Mouse (Mus musculus) layer of hippocampus, adult 9-10 months (tissue): ENCODE measurements around the gene Kcng4.

Experiments
- DNase-seq: peaks from one replicate; pipeline ENCODE4 v3.0.0; 2022; ENCODE audit warnings: low spot score

Kcng4 gene

GRCm38 (mm10) chr8:119641058-119641457 is 5.6 kb upstream of the Kcng4 start:
- no peak for DNase-seq

- DNase-seq = no peak
Observed at GRCm38 (mm10) chr8:119639798-119640197, 4.3 kb upstream of the Kcng4 start.

DNA sequence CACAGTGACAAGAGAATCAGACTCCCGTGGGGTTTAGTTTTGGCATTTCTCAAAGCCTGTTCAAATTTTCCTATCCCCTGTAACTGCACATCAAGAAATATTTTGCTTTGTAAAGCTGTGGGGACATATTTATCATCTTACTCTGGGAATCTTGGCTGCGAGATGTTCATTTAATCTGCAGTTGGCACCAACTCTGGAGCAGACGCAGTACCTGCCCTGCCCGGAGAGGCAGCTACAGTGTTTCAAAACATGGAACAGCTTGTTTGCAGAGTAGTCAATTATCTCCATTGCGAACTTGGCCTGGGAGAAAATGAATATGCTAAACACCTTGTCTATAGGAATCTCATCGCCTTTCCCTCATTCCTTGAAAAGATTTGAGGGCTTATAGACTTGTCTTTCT is 2.8 kb upstream of the Kcng4 start:
- DNase-seq = no peak

- DNase-seq = no peak
Observed at GRCm38 (mm10) chr8:119637381-119637780, 1.9 kb upstream of the Kcng4 start.

DNA sequence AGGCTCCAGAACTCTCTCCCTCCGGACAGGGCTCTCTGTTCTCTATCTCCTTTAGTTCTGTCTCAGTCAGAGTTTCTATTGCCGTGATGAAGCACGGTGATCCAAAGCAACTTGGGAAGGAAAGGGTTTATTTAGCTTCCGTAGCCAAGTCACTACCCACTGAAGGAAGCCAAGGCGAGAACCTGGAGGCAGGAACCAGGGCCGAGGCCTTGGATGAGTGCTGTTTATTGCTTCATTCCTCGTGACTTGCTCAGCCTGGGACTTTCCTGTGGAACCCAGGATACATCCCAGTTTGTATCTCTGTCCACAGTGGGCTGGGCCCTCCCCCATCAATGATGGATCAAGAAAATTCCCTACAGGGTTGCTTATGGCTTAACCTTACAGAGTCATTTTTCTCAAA is 1.3 kb upstream of the Kcng4 start:
- no peak for DNase-seq

- DNase-seq = no peak
Observed at GRCm38 (mm10) chr8:119635958-119636357, 478 bp upstream of the Kcng4 start.

GRCm38 (mm10) chr8:119634616-119635336 is 704 bp downstream of the Kcng4 start:
- DNase-seq = no peak

DNA sequence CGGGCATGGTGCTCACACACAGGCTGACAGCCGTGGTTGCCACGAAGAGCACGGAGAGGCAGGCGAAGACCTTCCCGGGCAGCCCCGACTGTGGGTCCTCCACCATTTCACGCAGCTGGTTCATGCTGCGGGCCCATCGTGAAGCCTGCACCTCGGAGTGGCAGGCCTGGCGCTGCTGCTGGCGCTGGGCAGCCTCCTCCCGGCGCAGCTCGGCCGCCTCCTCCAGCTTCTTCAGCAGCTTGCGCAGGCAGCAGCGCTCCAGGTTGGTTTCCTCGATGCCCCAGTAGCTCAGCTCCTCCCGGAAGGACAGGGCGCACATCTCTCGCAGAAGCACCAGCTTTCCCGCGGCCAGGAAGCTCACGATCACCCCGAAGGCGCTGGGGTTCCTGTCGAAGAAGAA is 2.6 kb downstream of the Kcng4 start:
- DNase-seq = no peak

GRCm38 (mm10) chr8:119632246-119632645 is 3.2 kb downstream of the Kcng4 start:
- no peak for DNase-seq

GRCm38 (mm10) chr8:119630841-119631240 is 4.6 kb downstream of the Kcng4 start:
- no peak for DNase-seq

- no peak for DNase-seq
Observed at GRCm38 (mm10) chr8:119627613-119628359, 7.7 kb downstream of the Kcng4 start.

- DNase-seq = no peak
Observed at GRCm38 (mm10) chr8:119627199-119627598, 8.3 kb downstream of the Kcng4 start.

DNA sequence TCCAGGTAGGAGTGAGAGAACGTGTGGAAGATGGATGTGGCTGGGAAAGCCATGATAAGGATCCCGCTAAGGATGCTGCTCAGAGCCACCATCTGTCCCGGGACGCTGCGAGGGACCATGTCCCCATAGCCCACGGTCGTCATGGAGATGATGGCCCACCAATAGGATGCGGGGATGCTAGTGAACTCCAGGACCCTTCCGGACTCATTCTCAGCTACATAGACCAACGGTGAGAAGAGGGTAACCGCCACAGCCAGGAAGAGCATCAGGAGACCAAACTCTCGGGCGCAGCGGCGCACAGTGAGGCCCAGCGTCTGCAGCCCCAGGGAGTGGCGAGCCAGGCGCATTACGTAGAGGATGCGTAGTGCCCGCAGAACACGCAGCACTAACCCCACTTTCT is 9.7 kb downstream of the Kcng4 start:
- no peak for DNase-seq

- DNase-seq = no peak
Observed at GRCm38 (mm10) chr8:119624916-119625315, 10.6 kb downstream of the Kcng4 start.

DNA sequence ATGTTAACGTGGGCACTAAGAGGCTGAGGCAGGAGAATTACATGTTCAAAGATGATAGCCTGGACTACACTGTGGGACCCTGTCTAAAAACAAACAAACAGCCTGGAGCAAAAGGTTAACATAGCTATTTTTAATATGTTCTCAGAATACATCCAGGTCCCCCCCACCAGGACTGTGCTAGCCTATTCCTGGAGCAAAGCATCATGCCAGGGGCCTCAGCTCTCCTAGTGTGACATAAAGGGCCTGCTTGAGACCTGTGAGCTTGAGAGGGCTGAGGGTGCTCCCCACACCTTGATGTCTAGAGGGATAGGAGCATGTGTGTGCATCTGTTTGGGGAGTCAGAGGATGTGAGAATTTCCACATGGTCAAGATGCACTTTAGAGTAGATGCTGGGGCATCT is 11.7 kb downstream of the Kcng4 start:
- DNase-seq = no peak

- DNase-seq = no peak
Observed at GRCm38 (mm10) chr8:119623061-119623460, 12.4 kb downstream of the Kcng4 start.

DNA sequence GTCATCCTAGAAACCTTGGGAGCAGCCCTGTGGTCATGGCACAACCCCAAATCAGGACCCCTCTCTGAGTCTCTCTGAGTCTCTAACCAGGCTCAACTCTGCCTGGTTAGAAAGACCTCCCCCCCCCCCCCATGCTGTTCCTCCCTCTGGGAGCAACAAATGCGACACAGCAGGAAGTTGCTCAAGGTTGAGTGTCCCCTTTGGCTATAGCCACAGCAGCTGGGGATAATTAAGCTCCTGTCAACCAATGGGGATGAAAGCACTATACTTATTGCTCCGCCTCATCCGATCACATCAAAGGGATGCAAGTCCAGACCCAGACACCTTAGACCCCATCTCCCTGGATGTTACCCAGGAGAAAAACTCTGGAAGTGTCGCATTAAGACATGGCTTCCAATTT is 12.9 kb downstream of the Kcng4 start:
- DNase-seq = no peak

DNA sequence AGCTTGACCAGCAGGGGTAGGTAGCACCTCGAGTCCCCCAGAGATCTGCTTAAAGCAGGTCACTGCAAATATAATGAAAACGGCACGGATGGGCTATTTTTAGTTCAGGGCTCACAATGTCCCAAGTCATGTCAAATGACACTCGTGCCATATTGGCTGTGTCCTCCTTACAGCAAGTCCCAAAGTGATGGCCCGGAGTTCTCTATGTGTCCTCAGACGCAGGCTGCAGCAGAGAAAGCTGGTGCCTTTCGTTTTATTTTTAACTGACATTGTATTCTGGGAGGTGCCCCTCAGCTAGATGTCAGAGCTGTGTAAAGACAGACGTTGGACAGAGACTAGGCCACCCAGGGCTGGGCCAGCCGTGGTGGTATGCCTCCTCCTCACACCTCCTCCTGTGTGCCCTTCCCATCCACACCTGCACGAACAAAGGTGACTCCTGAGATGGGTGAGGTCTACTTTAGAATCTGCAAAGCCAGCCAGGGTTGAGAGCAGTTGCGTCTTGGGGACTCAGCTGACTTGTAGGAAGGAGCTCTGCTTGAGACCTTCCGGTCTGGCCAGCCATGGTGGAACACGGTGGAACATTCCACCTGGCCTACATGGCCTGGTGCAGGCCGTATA is 14.5 kb downstream of the Kcng4 start:
- DNase-seq = no peak

GRCm38 (mm10) chr8:119620116-119620840 is 15.2 kb downstream of the Kcng4 start:
- no peak for DNase-seq

GRCm38 (mm10) chr8:119618887-119619286 is 16.6 kb downstream of the Kcng4 start:
- no peak for DNase-seq

DNA sequence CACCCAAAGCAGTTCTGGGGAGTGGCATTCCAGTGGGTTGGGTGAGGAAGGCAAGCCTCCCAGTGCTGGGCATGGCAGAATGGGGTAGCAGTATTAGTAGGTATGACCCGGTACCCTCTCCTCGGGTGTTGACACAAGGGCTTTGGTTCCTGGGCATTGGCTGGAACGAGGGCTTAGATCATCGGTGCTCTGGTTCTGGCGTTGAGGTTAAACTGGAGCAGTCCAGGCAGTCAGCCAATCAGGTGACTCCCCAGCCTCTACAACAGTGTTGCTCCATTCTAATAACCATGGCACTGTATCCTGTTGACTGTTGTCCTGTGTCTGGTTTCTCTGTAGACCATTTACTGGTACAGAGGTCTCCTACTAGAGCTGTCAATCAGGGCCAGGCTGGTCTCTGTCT is 17.9 kb downstream of the Kcng4 start:
- DNase-seq = no peak

DNA sequence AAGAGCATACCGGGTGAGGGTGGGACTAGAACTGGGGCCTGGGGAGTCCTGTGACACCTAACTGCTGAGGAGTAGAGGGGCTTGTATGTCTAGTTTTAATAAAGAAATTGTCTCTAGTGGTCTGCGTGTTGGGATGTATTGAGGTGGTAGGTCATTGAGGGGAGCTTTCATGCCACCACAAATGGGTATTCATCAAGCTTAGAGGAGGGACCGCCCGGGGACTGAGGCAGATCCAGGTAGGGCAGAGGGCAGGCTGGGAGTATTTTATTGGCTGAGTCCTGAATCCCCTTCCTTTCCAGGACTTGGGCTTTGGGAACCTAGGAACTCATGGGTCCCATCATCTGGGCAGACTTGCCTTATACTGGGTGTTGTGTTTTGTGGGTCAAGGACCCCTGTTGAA is 18.7 kb downstream of the Kcng4 start:
- DNase-seq = no peak

DNA sequence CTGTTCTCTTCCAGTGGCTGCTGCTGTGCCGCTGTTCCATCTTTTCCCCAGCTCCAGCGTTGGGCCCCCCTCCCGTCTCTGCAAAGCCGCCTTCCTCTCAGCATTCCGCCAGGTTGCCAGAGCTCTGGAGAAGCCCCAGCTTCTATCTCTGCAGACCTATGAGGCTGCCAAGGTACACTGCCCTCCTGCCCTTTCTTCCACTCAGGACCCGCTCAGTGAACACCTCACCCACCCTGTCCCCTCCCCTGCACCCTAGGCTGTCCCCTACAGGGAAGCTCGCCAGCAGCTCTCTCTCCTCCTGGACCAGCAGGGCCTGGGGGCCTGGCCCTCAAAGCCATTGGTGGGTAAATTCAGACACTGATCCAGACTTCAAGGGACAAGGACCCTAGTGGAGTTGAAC is 19.1 kb downstream of the Kcng4 start:
- DNase-seq = no peak
